Mouse (Mus musculus): ENCODE data around the gene Cdkn2aip.

Cdkn2aip gene

GRCm38 (mm10) chr8:47695431-47696105, 18.2 kb downstream of the Cdkn2aip start:
- no peak for DNase-seq (ENCODE audit: low read depth, low spot score)

- peak; percentile 59 for DNase-seq (ENCODE audit: low read depth, low spot score)
These were observed 20.6 kb downstream of the Cdkn2aip start for GRCm38 (mm10) chr8:47693119-47693518.

- DNase-seq (ENCODE audit: low read depth, low spot score), result no peak
These were observed 21.9 kb downstream of the Cdkn2aip start for GRCm38 (mm10) chr8:47691831-47692230.

- no peak for DNase-seq (ENCODE audit: low read depth, low spot score)
These were observed 22.4 kb downstream of the Cdkn2aip start for GRCm38 (mm10) chr8:47691303-47691702.

- DNase-seq (ENCODE audit: low read depth, low spot score), result no peak
These were observed 23.1 kb downstream of the Cdkn2aip start for GRCm38 (mm10) chr8:47690674-47691078.

GRCm38 (mm10) chr8:47689704-47690326, 23.9 kb downstream of the Cdkn2aip start:
- peak; percentile 75 for DNase-seq (ENCODE audit: low read depth, low spot score)

- DNase-seq (ENCODE audit: low read depth, low spot score), result no peak
These were observed 29.3 kb downstream of the Cdkn2aip start for GRCm38 (mm10) chr8:47684441-47684840.

- DNase-seq (ENCODE audit: low read depth, low spot score), result no peak
These were observed 29.7 kb downstream of the Cdkn2aip start for GRCm38 (mm10) chr8:47683994-47684393.

GRCm38 (mm10) chr8:47680306-47680705, 33.4 kb downstream of the Cdkn2aip start:
- no peak for DNase-seq (ENCODE audit: low read depth, low spot score)

GRCm38 (mm10) chr8:47679603-47680002, 34.1 kb downstream of the Cdkn2aip start:
- DNase-seq (ENCODE audit: low read depth, low spot score), result no peak

GRCm38 (mm10) chr8:47676631-47677030, 37.1 kb downstream of the Cdkn2aip start:
- peak; percentile 57 for DNase-seq (ENCODE audit: low read depth, low spot score)

- DNase-seq (ENCODE audit: low read depth, low spot score), result no peak
These were observed 37.5 kb downstream of the Cdkn2aip start for GRCm38 (mm10) chr8:47676224-47676623.

GRCm38 (mm10) chr8:47675786-47676185, 37.9 kb downstream of the Cdkn2aip start:
- DNase-seq (ENCODE audit: low read depth, low spot score), result peak; percentile 88

- peak; percentile 100 for DNase-seq (ENCODE audit: low read depth, low spot score)
These were observed 38.7 kb downstream of the Cdkn2aip start, which contains the start of gene Ing2 for GRCm38 (mm10) chr8:47674777-47675710. Gene Ing2, minus strand, starts transcription at chr8:47675556.

GRCm38 (mm10) chr8:47674140-47674776, 39.5 kb downstream of the Cdkn2aip start:
- no peak for DNase-seq (ENCODE audit: low read depth, low spot score)

- peak; percentile 93 for DNase-seq (ENCODE audit: low read depth, low spot score)
These were observed 40.2 kb downstream of the Cdkn2aip start for GRCm38 (mm10) chr8:47673317-47674139.

GRCm38 (mm10) chr8:47664231-47664785, 49.4 kb downstream of the Cdkn2aip start:
- DNase-seq (ENCODE audit: low read depth, low spot score), result no peak

GRCm38 (mm10) chr8:47663201-47663600, 50.5 kb downstream of the Cdkn2aip start:
- no peak for DNase-seq (ENCODE audit: low read depth, low spot score)

GRCm38 (mm10) chr8:47662716-47663115, 51.0 kb downstream of the Cdkn2aip start:
- DNase-seq (ENCODE audit: low read depth, low spot score), result no peak

- DNase-seq (ENCODE audit: low read depth, low spot score), result no peak
These were observed 53.3 kb downstream of the Cdkn2aip start for GRCm38 (mm10) chr8:47660394-47660793.

All from A20 (cell line).